Mouse (Mus musculus) midbrain, embryonic 15.5 days (tissue): ENCODE results near the gene Tceal7. TPM values are rescaled to one million over a fixed set of nuclear protein-coding genes. Genes with fewer than 3 reads are reported as not detected.

ENCODE experiments used
- ATAC-seq: fragments of 200-750 bp; cut with Nextera tagmentation; replicated peaks from 2 replicates; pipeline ENCODE4 v1.8.0; 2017; ENCODE audit warnings: moderate TSS enrichment
- H3K27ac ChIP-seq: fragments of 300-500 bp; sonication (generic); 2 replicates; pipeline ENCODE4 v1.5.1; 2015; ENCODE audit warnings: mild to moderate bottlenecking, inconsistent platforms
- H3K27me3 ChIP-seq: fragments of 300-500 bp; sonication (generic); replicated peaks from 2 replicates; pipeline ENCODE4 v1.6.1; 2015; ENCODE audit warnings: inconsistent platforms
- H3K36me3 ChIP-seq: fragments of 300-500 bp; sonication (generic); replicated peaks from 2 replicates; pipeline ENCODE4 v1.6.1; 2015; ENCODE audit warnings: inconsistent platforms
- H3K4me1 ChIP-seq: fragments of 300-500 bp; sonication (generic); 2 replicates; pipeline ENCODE4 v1.6.1; 2015; ENCODE audit warnings: inconsistent platforms
- H3K4me2 ChIP-seq: fragments of 300-500 bp; sonication (generic); 2 replicates; pipeline ENCODE4 v1.6.1; 2015; ENCODE audit warnings: inconsistent platforms, mild to moderate bottlenecking, moderate library complexity
- H3K4me3 ChIP-seq: fragments of 300-500 bp; sonication (generic); 2 replicates; pipeline ENCODE4 v1.5.1; 2015; ENCODE audit warnings: mild to moderate bottlenecking, inconsistent platforms
- H3K9ac ChIP-seq: fragments of 300-500 bp; sonication (generic); 2 replicates; pipeline ENCODE4 v1.6.1; 2015; ENCODE audit warnings: mild to moderate bottlenecking, inconsistent platforms
- H3K9me3 ChIP-seq: fragments of 300-500 bp; sonication (generic); 2 replicates; pipeline ENCODE4 v1.6.1; 2016; ENCODE audit warnings: inconsistent platforms
- WGBS: fragments of 180-500 bp; shearing (Covaris S2); methylation state at CpG from one replicate; pipeline ENCODE4 v1.1.7; 2015; ENCODE audit warnings: mixed read lengths; 5-methylcytosine and 5-hydroxymethylcytosine counted together
- polyA plus RNA-seq: library from polyadenylated mRNA; unstranded; fragments of >200 nt; fragmentation: Nextera tagmentation; extraction: Ambion mirVana; gene quantifications from 2 replicates; pipeline ENCODE4 v1.2.1, GENCODE M21; 2015

The Tceal7 gene
- polyA plus RNA-seq, 1 experiment from 2014 or later = 2.7 TPM

- Histone ChIP-seq H3K36me3 (no peaks in the 10 kb centered on the region), H3K4me3 (no peak overlapping the region), H3K4me1 (peaks cover 9% of the 10 kb centered on the region; the same call in 1 of the 2 replicates), H3K27ac (no peak overlapping the region), H3K9ac (no peak overlapping the region), H3K4me2 (no peak overlapping the region), H3K9me3 (no peaks in the 10 kb centered on the region), H3K27me3 (0 out of 2 replicates have a peak, but pooled peaks cover 3% of the 10 kb centered on the region)
- ATAC-seq = no peak
- 81% methylated on average over 6 of the region's 6 CpGs for whole genome bisulfite sequencing
These were observed 10.2 kb upstream of the Tceal7 start for GRCm38 (mm10) chrX:136204406-136204805.

GRCm38 (mm10) chrX:136213396-136213795 lies 1.2 kb upstream of the Tceal7 start:
- Histone ChIP-seq H3K4me3 (no peak overlapping the region), H3K27ac (no peak overlapping the region), H3K27me3 (no peaks in the 10 kb centered on the region), H3K36me3 (no peaks in the 10 kb centered on the region), H3K9ac (no peak overlapping the region), H3K9me3 (no peaks in the 10 kb centered on the region), H3K4me2 (no peak overlapping the region), H3K4me1 (peaks cover 2% of the 10 kb centered on the region; the same call in 1 of the 2 replicates)
- ATAC-seq = no peak
- WGBS = 76% methylated on average over 2 of the region's 2 CpGs

DNA sequence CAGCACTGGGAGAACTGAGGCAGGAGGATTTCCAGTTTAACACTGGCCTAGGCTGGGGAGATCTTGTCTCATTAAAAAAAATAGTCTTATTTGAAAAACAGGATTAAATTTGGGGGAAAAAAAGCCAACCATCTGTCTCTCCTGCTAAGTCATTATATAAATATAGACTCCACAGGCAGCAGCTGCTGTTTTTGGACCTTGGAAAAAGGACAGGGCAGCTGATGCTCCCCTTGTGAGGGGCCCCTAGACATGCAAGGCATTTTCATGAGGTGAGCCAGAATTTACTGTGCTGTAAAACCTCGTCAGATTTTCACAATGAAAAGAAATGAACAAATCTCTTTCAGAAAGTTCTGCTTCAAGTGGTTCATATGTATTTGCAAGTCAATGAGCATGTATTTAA lies 1.7 kb downstream of the Tceal7 start:
- no peak for ATAC-seq
- Histone ChIP-seq H3K27ac (no peak overlapping the region), H3K4me2 (no peak overlapping the region), H3K9ac (no peak overlapping the region), H3K9me3 (no peaks in the 10 kb centered on the region), H3K27me3 (no peaks in the 10 kb centered on the region), H3K4me3 (no peak overlapping the region), H3K4me1 (peaks cover 2% of the 10 kb centered on the region; the same call in 1 of the 2 replicates), H3K36me3 (no peaks in the 10 kb centered on the region)
- WGBS = 23% methylated on average over 1 of the region's 1 CpGs

DNA sequence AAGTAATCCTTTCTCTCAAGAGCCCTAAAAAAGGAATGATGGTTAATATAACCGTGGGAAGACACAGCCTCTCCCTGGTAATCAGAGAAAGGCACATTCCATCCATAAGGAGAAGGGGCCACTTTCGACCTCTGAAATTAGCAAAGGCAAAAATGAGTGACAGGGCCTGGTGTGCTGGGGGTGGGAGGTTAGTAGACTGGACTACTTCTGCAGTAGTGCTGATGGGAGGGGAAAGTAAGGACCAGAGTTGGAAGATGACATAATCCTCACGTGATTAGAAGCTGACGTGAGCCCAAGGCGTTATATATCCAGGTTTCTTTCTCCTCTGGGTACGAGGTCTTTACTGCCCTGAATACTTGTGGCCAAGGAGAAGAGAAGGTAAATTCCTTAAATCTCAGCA lies 9.1 kb downstream of the Tceal7 start:
- H3K9ac ChIP-seq = no peak overlapping the region
- H3K4me1 ChIP-seq = no peaks in the 10 kb centered on the region
- no peak overlapping the region for H3K4me3 ChIP-seq
- no peak overlapping the region for H3K4me2 ChIP-seq
- no peak for ATAC-seq
- H3K27ac ChIP-seq = no peak overlapping the region
- no peaks in the 10 kb centered on the region for H3K27me3 ChIP-seq
- no peaks in the 10 kb centered on the region for H3K9me3 ChIP-seq
- no peaks in the 10 kb centered on the region for H3K36me3 ChIP-seq
- WGBS = 68% methylated on average over 6 of the region's 6 CpGs

DNA sequence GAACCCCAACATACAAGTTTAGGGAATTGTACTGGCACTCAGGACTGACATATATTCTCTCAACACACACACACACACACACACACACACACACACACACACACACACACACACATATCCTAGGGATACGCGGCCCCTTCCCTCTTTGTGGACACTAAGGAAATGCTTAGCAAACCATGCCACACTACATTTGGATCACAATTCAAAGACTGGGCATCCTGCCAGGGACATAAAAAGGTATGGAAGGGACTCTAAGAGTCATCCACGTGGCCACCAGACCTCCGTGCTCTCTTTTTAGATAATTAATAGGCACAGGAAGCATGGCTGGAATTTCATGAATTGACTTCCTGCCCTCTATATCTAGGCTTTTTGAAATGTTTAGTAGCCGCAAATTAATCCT lies 13.2 kb downstream of the Tceal7 start:
- Histone ChIP-seq H3K36me3 (no peaks in the 10 kb centered on the region), H3K27ac (no peak overlapping the region), H3K9ac (no peak overlapping the region), H3K4me2 (no peak overlapping the region), H3K27me3 (no peaks in the 10 kb centered on the region), H3K9me3 (no peaks in the 10 kb centered on the region), H3K4me1 (no peaks in the 10 kb centered on the region), H3K4me3 (no peak overlapping the region)
- no peak for ATAC-seq
- 74% methylated on average over 5 of the region's 5 CpGs for WGBS

- Histone ChIP-seq H3K27me3 (no peaks in the 10 kb centered on the region), H3K4me1 (no peaks in the 10 kb centered on the region), H3K4me2 (no peak overlapping the region), H3K36me3 (no peaks in the 10 kb centered on the region), H3K9ac (no peak overlapping the region), H3K27ac (no peak overlapping the region), H3K9me3 (no peaks in the 10 kb centered on the region), H3K4me3 (no peak overlapping the region)
- 53% methylated on average over 3 of the region's 3 CpGs for WGBS
- ATAC-seq = no peak
These were observed 23.5 kb downstream of the Tceal7 start for GRCm38 (mm10) chrX:136238118-136238517.

- Histone ChIP-seq H3K27ac (no peak overlapping the region), H3K4me1 (peaks cover 4% of the 10 kb centered on the region; the same call in 1 of the 2 replicates), H3K36me3 (no peaks in the 10 kb centered on the region), H3K9ac (no peak overlapping the region), H3K27me3 (no peaks in the 10 kb centered on the region), H3K4me3 (no peak overlapping the region), H3K9me3 (no peaks in the 10 kb centered on the region), H3K4me2 (no peak overlapping the region)
- ATAC-seq = no peak
- WGBS = 85% methylated on average over 2 of the region's 2 CpGs
These were observed 28.6 kb downstream of the Tceal7 start for GRCm38 (mm10) chrX:136243181-136243580.

GRCm38 (mm10) chrX:136244574-136245229 lies 30.1 kb downstream of the Tceal7 start, which contains the start of gene Tceal9:
TSS of gene Tceal9 (plus strand) at chrX:136245079.
- peak; percentile 95 for ATAC-seq
- 29% methylated on average over 20 of the region's 20 CpGs for WGBS
- H3K4me1 ChIP-seq = peaks cover 4% of the 10 kb centered on the region; the same call in 1 of the 2 replicates
- peak within 1 kb of the TSS; percentile 60 for H3K4me3 ChIP-seq
- peak within 1 kb of the TSS; percentile 51 for H3K4me2 ChIP-seq
- peak within 1 kb of the TSS; percentile 69 for H3K9ac ChIP-seq
- no peaks in the 10 kb centered on the region for H3K36me3 ChIP-seq
- no peaks in the 10 kb centered on the region for H3K27me3 ChIP-seq
- no peaks in the 10 kb centered on the region for H3K9me3 ChIP-seq
- H3K27ac ChIP-seq = peak within 1 kb of the TSS; percentile 82

DNA sequence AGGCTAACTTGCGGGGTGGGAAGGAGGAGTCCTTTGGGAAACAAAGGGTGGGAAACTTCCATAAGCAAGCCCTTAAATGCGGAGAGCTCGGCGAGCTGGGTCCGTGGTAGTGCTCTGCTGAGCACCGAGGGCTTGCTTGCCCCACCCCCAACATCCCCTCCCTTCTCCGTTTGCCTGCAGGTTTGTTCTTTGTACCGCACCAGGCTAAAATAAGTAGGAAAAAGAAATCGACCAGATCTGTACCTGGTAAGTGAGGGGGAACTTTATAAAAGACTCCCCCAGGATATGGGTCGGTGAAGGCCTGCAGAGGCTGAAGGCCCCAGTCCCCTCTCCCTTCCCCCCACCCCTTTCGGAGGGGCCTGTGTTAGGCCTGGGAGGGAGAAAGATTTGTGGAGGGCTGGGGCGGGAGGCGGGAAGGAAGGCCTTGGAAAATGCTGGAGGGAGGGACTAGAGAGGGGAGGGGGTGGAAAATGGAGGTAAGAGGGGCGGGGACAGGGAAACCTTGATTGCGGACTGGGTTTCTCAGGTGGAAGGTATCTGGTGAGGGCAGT lies 31.0 kb downstream of the Tceal7 start:
- Histone ChIP-seq H3K4me3 (peak overlapping the region; percentile 60), H3K4me1 (peaks cover 4% of the 10 kb centered on the region; the same call in 1 of the 2 replicates), H3K27me3 (no peaks in the 10 kb centered on the region), H3K9ac (peak overlapping the region; percentile 69), H3K36me3 (no peaks in the 10 kb centered on the region), H3K27ac (peak overlapping the region; percentile 82), H3K9me3 (no peaks in the 10 kb centered on the region), H3K4me2 (peak overlapping the region; percentile 51)
- 22% methylated on average over 15 of the region's 15 CpGs for WGBS
- ATAC-seq = peak; percentile 81

GRCm38 (mm10) chrX:136248811-136249210 lies 34.2 kb downstream of the Tceal7 start:
- no peak overlapping the region for H3K4me3 ChIP-seq
- 82% methylated on average over 6 of the region's 6 CpGs for WGBS
- H3K27ac ChIP-seq = no peak overlapping the region
- no peaks in the 10 kb centered on the region for H3K36me3 ChIP-seq
- H3K4me2 ChIP-seq = no peak overlapping the region
- no peaks in the 10 kb centered on the region for H3K27me3 ChIP-seq
- H3K4me1 ChIP-seq = peaks cover 4% of the 10 kb centered on the region; the same call in 1 of the 2 replicates
- no peak overlapping the region for H3K9ac ChIP-seq
- no peak for ATAC-seq
- no peaks in the 10 kb centered on the region for H3K9me3 ChIP-seq

GRCm38 (mm10) chrX:136249671-136250070 lies 35.1 kb downstream of the Tceal7 start:
- Histone ChIP-seq H3K4me1 (peaks cover 4% of the 10 kb centered on the region; the same call in 1 of the 2 replicates), H3K27ac (no peak overlapping the region), H3K27me3 (no peaks in the 10 kb centered on the region), H3K9me3 (no peaks in the 10 kb centered on the region), H3K36me3 (no peaks in the 10 kb centered on the region), H3K4me3 (no peak overlapping the region), H3K4me2 (no peak overlapping the region), H3K9ac (no peak overlapping the region)
- 80% methylated on average over 7 of the region's 7 CpGs for WGBS
- no peak for ATAC-seq

GRCm38 (mm10) chrX:136252023-136252729 lies 37.6 kb downstream of the Tceal7 start:
- ATAC-seq = no peak
- Histone ChIP-seq H3K36me3 (no peaks in the 10 kb centered on the region), H3K9me3 (no peaks in the 10 kb centered on the region), H3K9ac (no peak overlapping the region), H3K27me3 (no peaks in the 10 kb centered on the region), H3K4me1 (peaks cover 2% of the 10 kb centered on the region; the same call in 1 of the 2 replicates), H3K4me3 (no peak overlapping the region), H3K4me2 (no peak overlapping the region), H3K27ac (no peak overlapping the region)
- 46% methylated on average over 6 of the region's 6 CpGs for WGBS
